Mouse (Mus musculus) spleen, postnatal 14 days (tissue): ENCODE measurements around the gene Hist1h4h.

Source experiments
- DNase-seq, 2 experiments: peaks; one replicate each; pipeline ENCODE4 v3.0.0; 2021 to 2022; ENCODE audit warnings: low spot score in 2 of 2

Hist1h4h gene

DNA sequence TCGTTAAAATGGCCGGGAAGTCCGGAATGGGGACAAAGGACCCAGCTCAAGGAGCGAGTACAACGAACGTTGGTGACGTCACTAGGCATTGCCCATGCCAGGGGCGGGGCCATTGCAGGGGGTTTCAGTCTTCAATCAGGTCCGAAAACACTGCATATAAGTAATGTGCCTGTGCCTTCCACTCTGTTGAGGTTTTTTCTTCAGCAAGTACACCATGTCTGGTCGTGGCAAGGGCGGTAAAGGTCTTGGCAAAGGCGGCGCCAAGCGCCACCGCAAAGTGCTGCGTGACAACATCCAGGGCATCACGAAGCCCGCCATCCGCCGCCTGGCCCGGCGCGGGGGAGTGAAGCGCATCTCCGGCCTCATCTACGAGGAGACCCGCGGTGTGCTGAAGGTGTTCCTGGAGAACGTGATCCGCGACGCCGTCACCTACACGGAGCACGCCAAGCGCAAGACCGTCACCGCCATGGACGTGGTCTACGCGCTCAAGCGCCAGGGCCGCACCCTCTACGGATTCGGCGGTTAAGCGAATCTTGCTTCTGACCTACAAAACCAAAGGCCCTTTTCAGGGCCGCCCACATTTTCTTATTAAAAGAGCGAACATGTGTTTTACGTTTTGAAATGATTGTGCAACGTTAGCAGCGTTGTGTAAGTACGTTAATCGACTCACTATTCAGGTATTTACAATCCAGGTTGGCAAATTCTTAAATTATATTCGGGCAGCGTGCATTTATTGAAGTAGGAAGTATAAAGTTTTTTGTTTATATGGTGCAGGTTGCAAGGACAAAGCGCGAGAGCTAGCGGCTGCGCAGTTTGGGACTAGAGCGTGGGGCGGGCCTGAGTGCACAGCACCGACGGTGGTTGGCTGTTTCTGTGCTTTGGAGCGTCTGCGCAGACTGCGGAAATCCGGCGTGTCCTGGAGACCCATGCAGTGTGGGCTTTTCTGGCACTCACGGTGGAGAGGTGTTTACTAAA, at the start of gene Hist1h4h:
TSS of gene Hist1h4h (plus strand) at position 150 of the 975 bp plus-strand sequence.
- DNase-seq = peak; percentile 93 to 95

DNA sequence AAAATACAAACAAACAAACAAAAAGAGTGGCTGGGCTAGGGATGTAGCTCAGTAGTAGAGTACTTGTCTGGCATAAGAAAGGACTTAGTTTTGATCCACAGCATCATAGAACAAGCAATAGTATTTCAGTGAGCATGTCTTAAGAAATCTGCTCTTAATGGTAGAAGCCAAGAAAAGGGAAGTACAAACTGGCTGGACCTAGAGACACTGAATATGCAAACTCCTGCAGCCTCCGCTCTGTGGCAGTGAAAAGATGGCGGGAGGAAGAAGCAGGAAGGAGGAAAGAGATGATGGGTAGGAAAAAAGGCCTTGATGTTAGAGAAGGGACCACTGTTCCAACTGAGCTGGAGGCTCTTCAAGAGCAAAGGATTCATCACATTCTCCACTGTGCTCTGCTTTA, 47.7 kb upstream of the Hist1h4h start:
- no peak for DNase-seq

DNA sequence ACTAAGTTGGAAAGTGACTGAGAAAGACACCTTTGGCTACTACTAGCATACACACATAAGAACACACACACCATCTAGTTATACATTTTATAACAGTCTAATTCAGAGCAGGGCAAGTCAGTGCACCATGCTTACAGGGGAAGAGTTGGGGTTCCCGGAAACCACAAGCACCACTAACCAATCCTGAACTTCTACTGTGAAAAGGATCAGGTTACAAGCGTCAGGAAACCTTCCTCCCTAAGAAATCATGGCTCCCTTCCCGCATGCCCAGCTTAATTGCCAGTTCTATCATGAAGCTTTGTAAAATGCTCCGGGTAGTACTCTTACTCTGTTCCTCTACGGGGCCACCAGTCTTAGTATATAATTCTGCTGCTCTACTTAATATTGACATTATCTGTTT, 45.6 kb upstream of the Hist1h4h start:
- DNase-seq = no peak

DNA sequence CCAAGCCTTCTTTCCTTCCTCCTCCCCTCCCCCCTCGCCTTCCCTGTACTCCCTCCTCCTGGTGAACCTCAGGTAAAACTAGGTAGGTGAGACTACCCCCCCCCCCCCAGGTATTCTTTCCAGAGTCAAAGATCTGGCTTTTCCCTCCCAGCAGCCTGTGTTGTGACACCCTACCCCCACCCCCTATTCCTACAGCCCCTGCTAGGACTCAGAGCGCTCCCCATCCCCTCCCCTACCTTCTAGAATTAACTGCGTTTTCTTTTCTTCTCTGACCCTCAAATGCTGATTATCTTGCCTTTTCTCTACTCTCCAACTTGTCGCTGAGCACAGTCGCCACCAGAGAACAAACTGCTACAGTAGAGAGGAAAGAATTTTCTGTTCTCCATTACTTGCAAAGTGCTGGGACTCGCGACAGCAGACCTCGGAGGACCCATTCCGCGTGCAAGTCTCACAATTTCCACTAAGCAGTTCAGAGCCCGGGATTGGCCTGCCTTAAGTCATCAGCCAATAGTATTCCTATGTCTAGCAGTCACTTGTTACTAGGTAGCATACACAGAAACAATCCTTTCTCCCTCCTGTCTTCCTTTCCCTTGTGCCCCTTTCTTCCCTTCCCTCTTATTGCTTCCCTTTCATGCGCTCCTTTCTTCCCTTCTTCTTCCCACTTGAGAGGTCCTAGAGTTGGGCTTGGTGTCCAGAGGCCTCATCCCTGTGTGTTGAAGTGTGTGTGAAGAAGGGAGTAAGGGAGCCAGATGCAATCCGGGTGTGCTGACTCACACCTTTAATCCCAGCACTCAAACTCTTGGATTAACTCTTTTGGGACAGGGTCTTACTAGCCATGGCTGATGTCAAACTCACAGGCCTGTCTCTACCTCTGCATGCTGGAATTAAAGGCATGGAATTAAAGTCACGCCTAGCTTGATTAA, 42.2 kb upstream of the Hist1h4h start, which contains the start of gene Btn2a2:
TSS of gene Btn2a2 (minus strand) at position 458 of the 923 bp plus-strand sequence.
- DNase-seq = peak in 1 of 2 experiments; percentile 12

DNA sequence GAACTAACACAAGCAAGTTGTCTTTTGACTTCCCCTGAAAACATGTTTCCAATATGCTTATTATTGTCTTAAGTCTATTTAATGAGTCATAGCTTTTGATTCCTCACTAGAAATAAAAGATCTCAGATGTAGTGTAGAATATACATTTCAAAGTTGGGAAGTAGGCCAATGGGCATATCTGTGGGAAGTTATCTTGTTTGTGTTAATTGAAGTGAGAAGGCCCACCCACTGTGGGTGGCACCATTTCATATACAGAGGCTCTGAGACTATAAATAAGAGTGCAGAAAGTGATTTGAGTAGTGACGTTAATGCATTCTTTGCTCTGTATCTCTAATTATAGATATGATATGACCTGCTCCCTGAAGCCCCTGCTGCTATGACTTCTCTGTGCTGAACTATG, 40.0 kb upstream of the Hist1h4h start:
- no peak for DNase-seq

DNA sequence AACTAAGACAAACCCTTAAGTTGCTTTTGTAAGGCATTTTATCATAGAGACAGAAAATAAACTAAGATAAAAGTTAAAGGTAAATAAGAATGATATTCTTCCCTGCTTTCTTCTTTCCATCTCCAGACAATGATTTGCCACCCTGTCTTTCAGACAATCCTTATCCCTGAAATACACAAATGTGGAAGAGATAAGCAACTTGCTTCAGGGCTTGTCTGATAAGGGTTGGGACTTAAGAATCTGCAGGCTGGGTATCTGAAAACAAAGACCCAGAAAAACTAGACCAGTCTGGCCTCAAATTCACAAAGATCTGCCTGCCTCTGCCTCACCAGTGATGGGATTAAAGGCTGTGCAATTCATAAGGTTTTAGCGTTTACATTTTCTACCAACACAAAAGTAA, 39.6 kb upstream of the Hist1h4h start:
- DNase-seq = no peak

DNA sequence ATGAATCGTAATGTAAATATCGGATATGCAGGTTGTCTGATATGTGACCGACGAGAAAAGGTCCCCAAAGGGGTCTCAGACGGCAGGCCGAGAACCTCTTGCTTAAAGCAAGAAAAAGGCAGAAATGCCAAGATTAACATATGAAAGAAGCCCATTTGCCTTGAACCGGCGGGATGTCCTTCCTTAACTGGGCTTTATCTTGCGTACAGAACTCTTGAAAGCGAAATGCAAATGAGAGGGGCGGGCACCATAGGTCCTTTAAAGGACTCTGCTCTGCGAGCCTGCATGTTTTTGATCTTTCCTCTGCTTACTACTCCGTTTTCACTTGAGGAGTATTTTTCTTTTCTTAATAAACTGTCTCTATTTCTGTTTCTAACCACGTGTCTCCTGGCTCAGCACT, 38.9 kb upstream of the Hist1h4h start:
- no peak for DNase-seq

DNA sequence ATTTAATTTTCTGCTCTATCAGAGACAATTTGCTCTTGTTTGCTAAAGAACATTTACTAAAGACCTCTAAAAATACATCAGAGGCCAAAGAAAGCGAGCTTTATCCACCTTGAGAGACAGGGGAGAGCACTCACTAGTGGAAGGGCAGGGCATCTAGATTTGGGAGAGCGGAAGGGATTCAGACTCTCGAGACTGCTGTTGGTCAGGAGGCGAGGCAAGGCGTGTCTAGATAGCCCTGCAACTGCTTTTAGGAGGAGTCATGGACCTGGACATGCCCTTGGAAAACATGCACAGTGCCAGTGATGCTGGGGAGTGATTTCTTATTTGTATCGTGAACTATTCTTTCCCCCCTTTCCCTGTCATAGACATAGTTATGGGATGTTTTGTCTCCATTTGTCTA, 35.3 kb upstream of the Hist1h4h start:
- DNase-seq = no peak

DNA sequence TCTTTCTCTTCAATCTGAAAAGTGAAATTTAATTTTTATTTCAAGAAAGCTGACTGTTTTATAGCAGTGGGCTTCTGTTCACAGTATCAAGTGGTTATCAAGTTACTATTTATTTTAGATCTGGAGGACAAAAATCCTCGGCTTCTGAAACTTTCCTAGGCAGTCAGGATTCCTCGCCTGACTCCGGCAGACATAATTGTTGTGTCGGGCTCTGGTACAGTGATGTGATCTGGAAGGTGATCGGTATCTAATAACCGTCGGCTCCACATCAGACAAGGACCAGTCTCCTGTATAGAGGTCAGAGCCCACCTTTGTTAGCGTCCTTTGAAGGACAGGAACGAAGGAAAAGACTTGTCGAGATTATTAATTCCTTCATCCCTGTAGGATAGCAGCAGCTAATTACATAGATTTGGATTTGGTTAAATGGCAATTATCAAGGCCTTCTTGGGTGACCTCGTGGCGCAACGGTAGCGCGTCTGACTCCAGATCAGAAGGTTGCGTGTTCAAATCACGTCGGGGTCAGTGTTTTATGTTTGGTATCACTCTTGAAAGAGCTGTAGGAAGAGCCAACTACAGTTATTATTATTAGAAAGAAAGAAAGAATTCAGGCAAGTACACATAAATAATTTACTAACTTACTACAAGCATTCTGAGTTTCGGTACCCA, 33.1 kb upstream of the Hist1h4h start:
- no peak for DNase-seq

DNA sequence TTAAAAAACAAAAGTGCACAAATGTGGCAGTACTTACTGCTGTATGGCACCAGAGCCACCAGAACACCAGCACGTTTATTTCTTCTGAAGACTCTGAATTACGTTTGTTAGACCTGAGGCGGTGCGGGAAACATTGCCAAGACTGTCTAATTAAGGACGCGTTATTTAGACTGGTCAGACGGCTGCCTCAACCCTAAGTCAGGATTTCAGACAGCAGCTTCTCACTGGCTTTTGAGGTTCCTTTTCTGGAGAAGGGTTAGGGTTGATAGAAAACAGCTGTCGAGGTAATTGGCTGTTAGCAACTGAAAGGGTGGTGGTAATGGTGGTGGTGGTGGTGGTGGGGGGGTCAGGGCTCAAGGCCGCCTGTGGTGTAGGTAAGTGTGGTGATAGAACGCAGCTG, 32.2 kb upstream of the Hist1h4h start:
- DNase-seq = no peak

DNA sequence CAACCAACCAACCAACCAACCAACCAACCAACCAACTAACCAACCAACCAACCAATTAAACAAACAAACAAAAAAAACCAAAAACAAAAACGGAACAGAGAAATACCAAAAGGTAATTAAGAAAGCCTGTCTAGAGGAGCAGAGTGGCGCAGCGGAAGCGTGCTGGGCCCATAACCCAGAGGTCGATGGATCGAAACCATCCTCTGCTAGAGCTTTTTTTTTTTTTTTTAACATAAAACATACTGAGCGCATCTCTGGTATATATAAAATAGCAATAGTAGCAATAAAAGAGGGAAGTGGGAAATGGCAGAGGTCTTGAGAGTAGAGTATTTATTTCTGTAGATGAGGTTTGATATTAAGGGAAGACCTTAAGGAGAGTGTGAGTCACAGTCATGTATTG, 30.9 kb upstream of the Hist1h4h start:
- DNase-seq = no peak

DNA sequence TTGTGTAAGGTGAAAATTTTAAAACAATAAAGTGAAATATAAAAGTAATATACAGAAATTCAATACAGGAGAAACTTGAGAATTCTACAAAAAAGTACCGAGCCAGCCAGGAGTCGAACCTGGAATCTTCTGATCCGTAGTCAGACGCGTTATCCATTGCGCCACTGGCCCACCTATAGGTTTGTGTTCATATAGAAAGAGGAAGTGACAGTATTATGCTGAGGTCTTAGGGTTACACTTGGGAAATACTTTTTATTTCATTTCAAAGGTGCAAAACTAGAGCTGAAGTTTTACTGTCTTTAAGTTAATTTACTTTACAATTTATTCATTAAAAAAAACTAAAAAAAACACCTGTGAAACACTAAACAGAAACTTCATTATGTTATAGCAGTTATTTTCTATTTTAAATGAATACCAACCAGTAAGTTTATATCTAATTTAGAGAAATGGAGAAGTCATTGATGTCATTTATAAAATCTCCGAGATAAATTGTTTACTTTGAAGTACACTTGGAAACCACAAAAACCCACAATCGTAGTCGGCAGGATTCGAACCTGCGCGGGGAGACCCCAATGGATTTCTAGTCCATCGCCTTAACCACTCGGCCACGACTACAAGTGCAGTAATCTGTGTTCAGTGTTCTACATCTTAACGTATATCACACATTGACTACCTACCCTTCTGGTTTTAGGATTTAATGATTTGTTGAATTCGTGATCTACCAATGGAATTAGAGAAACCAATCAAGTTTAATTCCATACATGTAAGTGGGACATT, 30.2 kb upstream of the Hist1h4h start:
- DNase-seq = peak; percentile 51 to 56

DNA sequence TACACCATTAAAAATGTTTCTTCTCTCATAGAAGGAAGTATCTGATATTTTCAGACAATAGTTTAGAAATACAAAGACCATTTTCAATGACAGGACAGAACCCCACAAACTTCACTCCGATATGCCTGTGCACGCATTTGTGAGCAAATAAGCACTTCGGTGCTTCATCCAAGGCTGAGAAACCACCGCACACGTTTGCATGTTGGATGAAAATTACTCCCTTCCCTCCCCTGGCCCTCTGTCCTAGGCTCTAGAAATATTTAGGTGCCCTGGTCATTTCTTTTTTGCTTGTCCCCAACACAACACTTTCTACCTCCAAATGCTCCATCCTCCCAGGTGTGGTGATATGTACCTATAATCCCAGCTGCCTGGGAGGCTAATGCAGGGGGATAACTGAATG, 29.3 kb upstream of the Hist1h4h start:
- no peak for DNase-seq

DNA sequence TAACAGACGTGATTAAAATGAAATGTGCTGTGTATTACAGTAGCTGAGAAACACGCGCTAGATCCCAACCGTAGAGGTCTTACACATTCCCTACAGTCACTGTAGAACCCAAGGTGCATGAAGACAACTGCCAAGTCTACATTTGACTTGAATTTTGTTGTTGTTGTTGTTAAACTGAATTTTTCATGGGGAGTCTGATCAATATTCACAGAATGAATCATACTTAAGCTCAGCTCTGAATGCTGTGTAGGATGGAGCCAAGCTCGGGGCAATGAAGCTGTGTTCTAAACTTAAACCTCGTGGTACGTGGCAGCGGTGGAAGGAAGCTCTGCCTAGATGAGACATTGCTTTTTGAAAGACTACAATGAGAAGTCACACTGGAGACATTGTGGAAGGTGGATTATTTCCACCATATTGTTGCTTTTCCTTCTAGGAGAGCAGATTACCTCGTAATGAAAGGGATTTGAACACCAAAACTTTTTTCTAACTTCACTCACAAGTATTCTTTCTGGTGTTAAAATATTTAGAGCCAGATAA, 28.8 kb upstream of the Hist1h4h start:
- no peak for DNase-seq

DNA sequence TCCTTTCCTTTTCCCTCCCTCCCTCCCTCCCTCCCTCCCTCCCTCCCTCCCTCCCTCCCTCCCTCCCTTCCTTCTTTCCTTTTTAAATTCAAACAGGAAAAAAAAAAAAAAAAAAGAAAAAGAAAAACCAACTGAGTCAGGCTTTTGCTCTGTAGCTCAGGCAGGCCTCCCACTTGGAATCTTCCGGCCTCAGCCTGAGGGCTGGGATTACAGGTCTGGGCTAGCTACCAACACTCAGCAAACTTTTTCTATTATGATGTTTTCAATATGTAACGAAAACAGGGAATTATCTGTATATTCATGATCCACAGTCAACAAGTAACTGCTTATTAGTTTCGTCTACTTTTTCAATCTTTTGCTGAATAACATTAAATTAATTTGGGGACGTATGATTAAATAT, 27.9 kb upstream of the Hist1h4h start:
- DNase-seq = no peak

DNA sequence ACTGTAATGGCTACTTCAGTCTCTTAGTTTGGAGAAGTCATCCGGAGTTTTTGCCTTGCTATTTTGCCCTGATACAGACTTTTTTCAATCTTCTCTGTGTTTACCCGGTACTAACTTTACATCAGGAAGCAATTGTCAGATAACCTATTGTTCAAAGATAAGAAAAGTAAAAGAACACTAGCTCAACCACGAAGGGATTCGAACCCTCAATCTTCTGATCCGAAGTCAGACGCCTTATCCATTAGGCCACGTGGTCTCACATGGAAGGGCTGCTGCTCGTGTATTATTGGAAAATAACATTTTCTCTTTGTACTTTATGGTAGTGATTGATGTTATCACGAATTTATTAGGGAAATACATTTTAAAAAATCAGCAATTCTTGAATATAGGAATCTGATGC, 27.1 kb upstream of the Hist1h4h start:
- peak in 1 of 2 experiments; percentile 44 for DNase-seq

DNA sequence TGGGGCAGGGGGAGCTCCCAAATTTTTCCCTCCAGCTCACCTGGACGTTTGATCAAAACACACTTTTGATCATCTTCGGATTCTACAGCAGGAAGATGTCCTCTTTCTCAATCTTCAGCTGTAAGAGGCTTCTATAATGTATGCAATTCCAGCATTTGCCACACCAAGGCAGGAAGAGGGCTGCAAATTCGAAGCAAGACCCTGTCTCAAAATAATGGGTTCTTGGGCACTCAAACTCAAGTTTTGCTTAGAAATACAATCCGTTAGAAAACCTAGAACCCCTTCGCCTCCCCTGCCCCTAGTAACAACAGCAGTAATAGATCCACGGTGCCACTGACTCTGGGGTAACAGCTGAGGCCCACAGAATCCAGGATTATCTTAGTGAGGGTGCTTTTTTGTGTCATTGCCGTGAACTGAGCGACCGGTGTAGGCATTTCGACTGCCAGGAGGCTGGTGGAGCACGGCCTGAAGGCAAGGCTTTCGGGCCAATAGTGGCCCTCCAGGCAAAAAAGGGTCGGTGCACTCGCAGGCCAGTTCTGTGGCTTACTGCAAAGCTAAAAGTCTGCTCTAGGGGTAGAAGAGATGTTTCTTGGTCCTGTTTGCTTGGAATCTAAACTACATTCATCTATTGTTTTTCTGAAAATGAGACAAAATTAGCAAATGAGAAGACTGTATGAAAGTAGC, 25.0 kb upstream of the Hist1h4h start:
- no peak for DNase-seq

DNA sequence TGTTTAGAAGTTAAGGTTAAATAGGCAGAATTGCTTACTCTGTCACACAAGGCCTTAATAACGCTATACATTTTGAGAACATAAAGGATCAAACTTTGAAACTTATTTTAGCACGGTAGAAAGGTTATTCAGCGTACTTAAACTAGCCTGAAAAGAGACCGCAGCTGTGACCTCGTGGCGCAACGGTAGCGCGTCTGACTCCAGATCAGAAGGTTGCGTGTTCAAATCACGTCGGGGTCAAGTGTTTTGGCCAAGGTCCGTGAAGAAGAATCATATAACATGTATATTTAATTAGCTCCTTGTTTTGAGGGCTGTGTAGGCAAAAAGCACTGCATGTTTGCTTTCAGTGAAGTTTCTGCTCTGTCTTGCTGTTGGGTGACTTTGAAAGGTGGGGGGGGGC, 24.5 kb upstream of the Hist1h4h start:
- peak; percentile 45 to 63 for DNase-seq

DNA sequence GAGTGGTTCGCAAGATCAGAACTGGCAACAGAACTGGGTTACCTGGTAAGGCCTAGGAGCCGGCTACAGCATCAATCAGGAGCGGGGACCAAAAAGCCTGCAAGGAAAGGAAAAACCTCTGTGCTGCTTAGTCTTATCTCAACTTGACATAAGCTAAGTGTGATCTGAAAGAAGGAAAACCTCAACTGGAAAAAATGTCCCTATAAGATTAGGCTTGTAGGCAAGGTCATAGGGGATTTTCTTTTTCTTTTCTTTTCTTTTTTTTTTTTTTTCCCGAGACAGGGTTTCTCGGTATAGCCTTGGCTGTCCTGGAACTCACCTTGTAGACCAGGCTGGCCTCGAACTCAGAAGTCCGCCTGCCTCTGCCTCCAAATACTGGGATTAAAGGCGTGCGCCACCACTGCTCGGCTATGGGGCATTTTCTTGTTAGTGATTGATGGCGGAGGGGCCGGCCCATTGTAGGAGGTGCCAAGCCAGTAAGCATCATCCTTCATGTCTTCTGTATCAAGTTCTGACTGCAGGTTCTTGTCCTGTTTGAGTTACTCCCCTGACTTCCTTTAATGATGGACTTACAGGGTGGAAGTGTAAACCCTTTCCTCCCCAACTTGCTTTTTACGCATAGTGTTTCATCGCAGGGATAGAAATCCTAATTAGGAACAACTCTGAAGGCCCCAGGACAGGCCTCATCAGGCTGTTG, 23.9 kb upstream of the Hist1h4h start:
- no peak for DNase-seq

DNA sequence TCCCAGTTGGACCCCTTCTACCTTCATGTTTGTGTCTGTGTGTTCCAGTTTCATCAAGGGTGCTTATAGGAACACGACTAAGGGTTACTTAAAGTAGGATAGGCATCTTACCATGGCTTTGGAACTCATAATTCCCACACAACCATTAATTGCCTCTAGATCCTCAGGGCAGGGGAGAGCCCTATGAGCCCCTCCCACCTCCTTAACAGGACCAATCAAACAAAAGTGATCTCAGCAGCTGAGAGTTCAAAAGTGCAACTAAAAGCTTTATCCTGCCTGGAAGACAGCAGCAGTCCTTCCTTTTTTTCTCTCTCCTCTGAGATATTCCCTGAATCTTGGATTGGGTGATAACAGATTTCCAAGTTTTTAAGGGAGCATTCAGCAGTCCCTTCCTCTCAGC, 20.7 kb upstream of the Hist1h4h start:
- DNase-seq = no peak
